Mouse (Mus musculus) C2C12 (cell line): Measurements from ENCODE around the gene Zfp575.

Experiments
- CEBPB ChIP-seq: IDR thresholded peaks from one replicate; pipeline ENCODE4 v1.6.1; 2011; ENCODE audit warnings: low read depth, mild to moderate bottlenecking, control low read depth, moderate library complexity
- CTCF ChIP-seq: IDR thresholded peaks from one replicate; pipeline ENCODE4 v1.5.1; 2011; ENCODE audit not compliant: control insufficient read depth, insufficient read depth, insufficient read length
- MAX ChIP-seq: IDR thresholded peaks from one replicate; pipeline ENCODE4 v1.6.1; 2011; ENCODE audit warnings: mild to moderate bottlenecking, control low read depth
- MYOD1 ChIP-seq: IDR thresholded peaks from one replicate; pipeline ENCODE4 v1.6.1; 2011; ENCODE audit warnings: low read depth; ENCODE audit not compliant: control insufficient read depth, insufficient read length
- USF1 ChIP-seq: IDR thresholded peaks from one replicate; pipeline ENCODE4 v1.6.1; 2011; ENCODE audit warnings: low read depth, mild to moderate bottlenecking, control low read depth, moderate library complexity

DNA sequence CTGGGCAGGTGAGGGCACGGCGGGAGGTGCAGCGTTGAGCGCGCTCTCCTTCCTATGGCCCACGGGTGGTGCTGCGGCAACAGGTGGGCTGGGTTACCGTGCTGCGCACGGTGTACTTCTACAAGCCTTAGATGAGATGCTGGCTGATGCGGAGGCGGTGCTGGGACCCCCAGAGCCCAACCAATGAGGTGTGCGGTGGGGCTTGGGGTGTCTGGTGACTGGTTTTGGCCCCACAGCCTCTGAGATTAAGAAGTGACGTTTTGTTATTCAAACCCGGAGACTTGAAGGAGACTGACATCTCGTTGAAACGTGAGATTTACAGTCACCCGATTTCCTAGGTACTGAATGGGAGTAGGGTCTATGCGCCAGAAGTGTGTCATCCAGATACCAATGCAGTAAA, 53.1 kb downstream of the Zfp575 start:
- TF ChIP-seq CTCF: no peak
- TF ChIP-seq MAX: no peak
- TF ChIP-seq USF1: no peak
- no peak for TF ChIP-seq CEBPB
- TF ChIP-seq MYOD1: no peak
